Mouse (Mus musculus): ENCODE results near the gene Tnfrsf25.

Tnfrsf25 gene

GRCm38 (mm10) chr4:152115921-152116612 lies at the start of gene Tnfrsf25:
Gene Tnfrsf25, plus strand, starts transcription at chr4:152115934.
- no peak for DNase-seq (ENCODE audit: low spot score in 2 of 2)

GRCm38 (mm10) chr4:152067280-152067679 lies 48.5 kb upstream of the Tnfrsf25 start:
- DNase-seq (ENCODE audit: low spot score in 2 of 2) = no peak

- DNase-seq (ENCODE audit: low spot score in 2 of 2) = no peak
These were observed 47.5 kb upstream of the Tnfrsf25 start for GRCm38 (mm10) chr4:152068166-152068724.

GRCm38 (mm10) chr4:152069245-152069644 lies 46.5 kb upstream of the Tnfrsf25 start:
- no peak for DNase-seq (ENCODE audit: low spot score in 2 of 2)

GRCm38 (mm10) chr4:152070494-152071396 lies 45.0 kb upstream of the Tnfrsf25 start:
- no peak for DNase-seq (ENCODE audit: low spot score in 2 of 2)

GRCm38 (mm10) chr4:152072121-152072601 lies 43.6 kb upstream of the Tnfrsf25 start, which contains the start of gene Plekhg5:
Gene Plekhg5, plus strand, starts transcription at chr4:152072498.
- DNase-seq (ENCODE audit: low spot score in 2 of 2) = no peak

GRCm38 (mm10) chr4:152072655-152073054 lies 43.1 kb upstream of the Tnfrsf25 start:
- DNase-seq (ENCODE audit: low spot score in 2 of 2) = no peak

- DNase-seq (ENCODE audit: low spot score in 2 of 2) = no peak
These were observed 42.0 kb upstream of the Tnfrsf25 start for GRCm38 (mm10) chr4:152073715-152074114.

GRCm38 (mm10) chr4:152074548-152074947 lies 41.2 kb upstream of the Tnfrsf25 start:
- DNase-seq (ENCODE audit: low spot score in 2 of 2) = no peak

GRCm38 (mm10) chr4:152077191-152077590 lies 38.5 kb upstream of the Tnfrsf25 start:
- DNase-seq (ENCODE audit: low spot score in 2 of 2) = no peak

GRCm38 (mm10) chr4:152078105-152078530 lies 37.6 kb upstream of the Tnfrsf25 start:
- peak in 1 of 2 experiments; percentile 47 for DNase-seq (ENCODE audit: low spot score in 2 of 2)

- no peak for DNase-seq (ENCODE audit: low spot score in 2 of 2)
These were observed 36.5 kb upstream of the Tnfrsf25 start for GRCm38 (mm10) chr4:152079261-152079660.

- no peak for DNase-seq (ENCODE audit: low spot score in 2 of 2)
These were observed 35.8 kb upstream of the Tnfrsf25 start for GRCm38 (mm10) chr4:152079931-152080330.

- DNase-seq (ENCODE audit: low spot score in 2 of 2) = no peak
These were observed 32.0 kb upstream of the Tnfrsf25 start for GRCm38 (mm10) chr4:152083611-152084220.

GRCm38 (mm10) chr4:152084616-152085015 lies 31.1 kb upstream of the Tnfrsf25 start:
- DNase-seq (ENCODE audit: low spot score in 2 of 2) = no peak

GRCm38 (mm10) chr4:152086505-152087210 lies 29.1 kb upstream of the Tnfrsf25 start:
- peak in 1 of 2 experiments; percentile 42 for DNase-seq (ENCODE audit: low spot score in 2 of 2)

GRCm38 (mm10) chr4:152087211-152088081 lies 28.3 kb upstream of the Tnfrsf25 start:
- no peak for DNase-seq (ENCODE audit: low spot score in 2 of 2)

GRCm38 (mm10) chr4:152088133-152088532 lies 27.6 kb upstream of the Tnfrsf25 start:
- peak in 1 of 2 experiments; percentile 69 for DNase-seq (ENCODE audit: low spot score in 2 of 2)

- DNase-seq (ENCODE audit: low spot score in 2 of 2) = peak in 1 of 2 experiments; percentile 89
These were observed 27.1 kb upstream of the Tnfrsf25 start for GRCm38 (mm10) chr4:152088556-152089120.

GRCm38 (mm10) chr4:152090191-152090590 lies 25.5 kb upstream of the Tnfrsf25 start:
- DNase-seq (ENCODE audit: low spot score in 2 of 2) = no peak
